Mouse (Mus musculus): ENCODE measurements around the gene Ropn1.

DNA sequence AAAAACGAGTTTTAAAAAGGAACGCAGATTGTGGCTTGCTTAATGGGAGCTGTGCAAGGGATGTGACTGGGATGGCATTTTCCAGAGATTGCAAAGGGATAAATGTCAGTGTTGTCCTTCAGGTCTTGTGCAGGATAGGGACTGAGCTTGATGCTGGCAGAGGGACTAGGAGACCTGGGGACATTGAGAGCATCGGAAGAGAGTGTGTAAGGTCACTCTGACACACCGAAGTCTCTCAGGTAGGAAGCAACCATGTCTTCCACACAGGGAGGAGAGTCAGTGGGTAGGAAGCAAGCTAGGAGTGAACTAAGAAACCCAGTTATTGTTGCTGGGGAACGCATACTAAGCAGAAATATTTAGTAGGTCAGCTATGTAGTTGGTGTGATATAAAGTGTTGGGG, 8.3 kb downstream of the Ropn1 start:
- TF ChIP-seq CTCF (IDR thresholded peaks at IDR 0.05) = no peak
- no peak for TF ChIP-seq POLR2A (IDR thresholded peaks at IDR 0.05; ENCODE audit: insufficient read depth, low read depth, low read length)

Measured in heart, adult 2 months (tissue).